Mouse (Mus musculus) c-Kit-positive CD71-negative TER-119-negative erythroid progenitor cells, embryonic 14.5 days (primary cell): ENCODE results near the gene 3110082J24Rik.
"Not testable (repeated sequence)": the region's sequence is repeated elsewhere in the genome, so short reads cannot be mapped to it uniquely, and the experiment has no call there.

Experiments used
- DNase-seq: peaks from one replicate; pipeline ENCODE4 v3.0.0-alpha.2; 2013; ENCODE audit warnings: low read depth

The 3110082J24Rik gene

DNA sequence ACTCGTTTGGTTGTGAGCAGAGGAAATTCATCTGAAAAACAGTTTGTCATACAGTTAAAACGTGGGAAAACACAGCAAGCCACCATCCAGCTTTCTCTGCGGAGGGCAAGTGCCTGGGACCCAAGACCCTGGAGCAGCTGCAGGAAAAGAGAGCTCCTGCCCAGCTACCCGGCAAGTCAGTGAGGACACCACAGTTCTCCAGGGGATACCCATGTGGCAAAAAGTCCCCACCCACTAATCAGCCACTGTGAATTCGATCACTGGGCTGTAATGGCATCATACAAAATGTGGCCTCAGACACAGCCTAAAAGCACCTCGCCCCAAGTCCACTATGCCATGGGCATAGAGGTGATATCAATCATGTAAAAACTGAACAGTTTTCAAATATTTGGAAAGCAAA is 34.2 kb downstream of the 3110082J24Rik start:
- DNase-seq: no peak

DNA sequence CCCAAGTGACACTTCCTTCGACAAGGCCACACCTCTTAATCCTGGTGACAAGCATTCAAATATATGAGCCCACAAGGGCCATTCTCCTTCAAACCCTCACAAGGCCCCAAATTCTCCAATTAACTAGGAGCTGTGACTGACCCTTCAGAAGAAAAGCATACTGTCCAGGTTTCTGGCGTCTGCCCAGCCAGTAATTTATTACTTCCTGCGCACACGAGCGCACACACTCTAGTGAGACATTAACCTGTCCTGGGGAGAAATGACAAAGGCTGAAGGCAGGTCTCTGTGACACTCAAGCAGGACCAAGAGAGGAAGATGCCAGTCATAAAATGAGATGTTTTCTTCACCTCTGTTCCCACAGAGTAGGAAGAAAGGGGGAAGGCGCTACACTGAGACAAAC is 38.2 kb downstream of the 3110082J24Rik start:
- no peak for DNase-seq

DNA sequence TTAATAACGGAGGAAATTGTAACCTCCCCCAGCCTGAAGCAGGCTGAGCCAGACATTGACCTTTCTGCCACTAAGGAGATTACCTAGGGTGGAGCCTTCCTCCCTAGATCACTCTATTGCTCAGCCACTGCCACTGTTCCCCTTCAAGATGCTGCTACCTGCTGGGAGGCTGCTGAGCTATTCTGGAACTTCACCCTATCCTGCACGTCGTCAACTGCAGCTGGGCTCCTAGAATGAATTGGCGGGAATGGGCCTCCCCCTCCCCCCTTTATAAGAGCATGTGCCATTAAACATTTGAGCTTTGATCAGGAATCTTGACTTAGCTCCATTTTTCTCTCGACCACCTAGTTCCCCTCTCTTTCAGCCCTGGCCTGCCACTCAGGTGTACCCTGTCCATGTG is 46.3 kb downstream of the 3110082J24Rik start:
- not testable (repeated sequence) for DNase-seq

DNA sequence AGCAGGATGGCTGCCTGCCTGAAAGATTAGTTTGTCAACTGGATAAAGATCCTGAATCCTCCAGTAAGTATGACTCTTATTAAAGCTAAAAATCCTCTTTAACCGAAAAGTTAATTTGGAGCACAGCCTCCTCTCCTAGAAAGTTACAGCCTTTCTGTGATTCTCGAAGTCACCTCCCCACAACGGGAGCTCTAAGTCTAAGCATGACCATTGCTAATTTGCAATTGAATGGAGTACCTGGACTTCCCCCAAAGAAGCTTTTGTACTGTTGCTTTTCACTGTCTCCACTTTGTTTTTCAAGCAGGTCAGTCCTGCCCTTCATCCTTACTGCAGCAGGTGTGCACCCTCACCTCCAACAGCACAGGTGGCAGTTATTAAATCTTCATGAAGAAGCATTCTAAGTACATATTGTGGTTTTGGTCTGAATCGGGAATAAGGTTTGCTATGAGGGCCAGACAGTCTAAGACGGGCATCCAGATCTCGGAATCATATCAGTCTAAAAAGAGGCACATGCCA is 47.6 kb downstream of the 3110082J24Rik start:
- DNase-seq: no peak
